Mouse (Mus musculus): Measurements from ENCODE around the gene Bmp7.

DNA sequence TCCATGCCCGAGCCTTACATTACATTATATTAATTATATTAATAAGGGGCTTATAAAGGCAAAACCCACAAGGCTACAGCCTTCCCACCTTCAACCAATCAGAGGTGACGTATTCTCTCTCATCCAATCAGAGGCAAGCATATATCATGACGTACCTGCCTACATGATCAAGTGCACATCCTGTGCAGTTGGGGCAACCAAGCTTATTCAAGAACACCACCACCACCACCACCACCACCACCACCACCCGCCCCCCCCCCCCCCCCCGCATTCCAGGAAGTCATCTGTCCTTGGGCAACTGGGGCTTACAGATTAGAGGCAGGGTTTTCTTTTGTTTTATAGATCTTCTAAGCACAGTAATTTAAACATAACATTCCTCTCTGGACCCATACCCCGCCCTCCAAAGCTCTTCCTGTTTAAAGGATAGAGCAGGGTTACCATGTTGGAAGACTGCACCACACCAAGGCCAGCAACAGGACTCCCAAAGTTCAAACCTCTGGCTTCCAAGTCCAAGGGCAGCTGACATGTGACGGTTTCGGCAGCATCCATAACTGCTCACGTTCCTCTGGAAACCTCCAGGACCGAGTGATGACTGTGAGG is 121.4 kb downstream of the Bmp7 start:
- TF ChIP-seq GATA1 (IDR thresholded peaks at IDR 0.05; ENCODE audit: low read length) = no peak
- TF ChIP-seq TAL1 (IDR thresholded peaks at IDR 0.05; ENCODE audit: low read length) = no peak
